Mouse (Mus musculus) Muller cell, postnatal 12 days (primary cell): ENCODE results near the gene Bdh1.
"Not testable (repeated sequence)": the region's sequence is repeated elsewhere in the genome, so short reads cannot be mapped to it uniquely, and the experiment has no call there.

Experiments
- DNase-seq: peaks from one replicate; pipeline ENCODE4 v3.0.0-alpha.2; 2015; ENCODE audit errors: inconsistent ontology term

The Bdh1 gene

DNA sequence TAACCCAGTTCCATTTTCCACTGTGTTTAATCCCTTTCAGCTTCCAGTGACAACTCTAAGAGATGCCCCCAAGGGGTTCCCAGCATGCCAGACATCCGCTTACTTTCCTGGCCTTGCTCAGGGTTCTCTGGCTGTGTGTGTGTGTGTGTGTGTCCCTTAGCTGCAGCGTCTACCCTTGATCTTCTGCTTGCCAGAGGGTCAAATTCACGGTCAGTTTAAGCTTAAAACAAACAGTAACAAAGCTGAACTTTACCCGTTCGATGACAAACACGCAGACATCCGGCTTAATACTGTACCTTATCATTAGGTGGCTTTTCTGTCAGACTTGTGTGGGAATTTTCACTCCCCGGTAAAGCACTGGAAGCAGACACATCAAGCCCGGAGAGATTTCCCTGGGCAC lies at the start of gene Bdh1:
Gene Bdh1, plus strand, starts transcription at position 281 of the 400 bp plus-strand sequence.
- no peak for DNase-seq

DNA sequence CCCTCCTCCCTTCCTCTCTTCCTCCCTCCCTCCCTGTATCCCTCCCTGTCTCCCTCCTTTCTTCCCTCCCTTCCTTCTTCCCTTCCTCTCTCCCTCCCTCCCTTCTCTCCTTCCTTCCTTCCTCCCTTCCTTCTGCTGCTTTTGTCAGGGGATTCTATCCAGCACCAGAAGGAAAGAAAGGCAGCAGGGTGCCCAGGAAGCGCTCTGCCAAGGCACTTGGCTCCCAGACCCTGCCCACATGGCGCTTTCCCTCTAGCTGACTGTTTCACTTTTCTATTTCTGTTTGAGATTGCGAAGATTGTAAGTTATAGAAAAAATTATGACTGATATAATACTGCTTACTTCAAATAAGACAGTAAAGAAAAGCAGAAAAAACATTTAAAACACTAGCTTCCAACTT lies 49.8 kb upstream of the Bdh1 start:
- DNase-seq = not testable (repeated sequence)

- not testable (repeated sequence) for DNase-seq
These were observed 46.0 kb upstream of the Bdh1 start for GRCm38 (mm10) chr16:31375877-31376582.

DNA sequence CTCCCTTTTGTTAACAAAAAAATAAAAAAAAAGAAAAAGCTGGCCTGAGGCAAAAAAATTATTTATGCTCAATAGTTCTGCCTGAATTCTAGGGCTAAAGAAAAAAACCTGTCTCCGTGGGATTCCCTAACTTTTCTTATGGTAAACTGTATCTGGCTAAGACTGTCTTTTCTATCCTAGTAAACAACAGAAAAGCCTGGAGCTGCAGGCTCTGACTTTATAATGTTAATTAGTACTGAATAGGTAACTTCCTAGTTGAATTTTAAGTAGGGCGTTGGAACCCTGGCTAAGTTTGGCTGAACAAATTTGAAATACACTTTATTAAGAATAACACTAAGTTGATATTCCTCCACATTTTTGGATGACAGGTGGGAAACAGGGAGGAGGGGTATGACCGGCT lies 33.8 kb upstream of the Bdh1 start:
- DNase-seq = not testable (repeated sequence)

- DNase-seq = no peak
These were observed 22.8 kb upstream of the Bdh1 start for GRCm38 (mm10) chr16:31399231-31399630.

DNA sequence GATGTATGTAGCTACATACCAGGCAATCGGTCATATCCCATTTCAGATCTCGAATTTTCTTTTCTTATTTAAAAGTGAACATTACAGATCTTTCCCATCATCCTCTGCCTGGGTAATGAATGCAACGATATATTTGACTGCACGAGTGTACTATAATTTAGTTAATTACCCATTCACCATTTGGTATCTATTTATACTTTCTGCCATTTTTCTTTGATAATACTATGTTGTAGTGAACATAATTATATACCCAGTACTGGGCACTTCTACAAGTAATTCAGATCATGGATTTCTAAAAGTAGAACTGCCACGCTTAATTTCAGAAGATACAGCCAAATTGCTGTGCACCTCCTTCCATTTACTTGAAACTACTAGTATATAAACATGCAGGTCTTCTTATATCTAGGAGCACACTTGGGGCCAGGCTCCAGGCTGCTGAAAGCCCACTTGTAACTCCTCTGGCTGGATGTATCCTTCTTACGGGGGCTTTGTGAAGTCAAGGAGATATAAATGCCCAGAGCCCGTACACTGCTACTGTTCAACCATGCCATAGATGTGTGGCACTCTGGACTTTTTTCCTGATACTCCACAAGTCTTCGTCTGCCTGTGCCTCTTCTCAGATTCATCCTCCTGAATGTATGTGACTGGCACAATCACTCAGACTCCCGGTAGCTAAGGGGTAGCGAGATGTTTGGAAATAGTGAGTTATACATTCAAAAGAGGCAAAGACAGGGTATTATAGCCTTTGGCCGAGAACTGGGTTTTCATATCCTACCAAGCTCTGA lies 21.0 kb upstream of the Bdh1 start:
- no peak for DNase-seq

DNA sequence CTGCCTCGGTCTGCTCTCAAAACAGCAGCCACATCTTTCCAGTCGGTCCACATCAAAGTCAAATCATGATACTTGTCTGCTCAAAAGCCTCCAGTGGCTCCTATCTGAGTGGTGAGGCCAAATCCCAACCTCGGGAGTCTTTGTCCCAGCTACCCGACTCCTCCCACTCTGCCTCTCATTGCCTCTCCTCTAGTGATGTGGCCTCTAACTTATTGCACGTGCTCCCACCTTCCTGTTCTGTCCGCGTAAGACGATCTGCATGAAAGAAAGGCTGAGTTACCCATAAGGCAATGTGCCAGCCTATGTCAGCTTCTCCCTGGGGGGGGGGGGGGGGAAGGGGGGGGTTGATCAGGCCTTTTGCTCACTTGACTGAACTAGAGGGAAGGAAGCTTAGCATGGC lies 20.0 kb upstream of the Bdh1 start:
- DNase-seq = no peak

GRCm38 (mm10) chr16:31403971-31404370 lies 18.1 kb upstream of the Bdh1 start:
- no peak for DNase-seq

DNA sequence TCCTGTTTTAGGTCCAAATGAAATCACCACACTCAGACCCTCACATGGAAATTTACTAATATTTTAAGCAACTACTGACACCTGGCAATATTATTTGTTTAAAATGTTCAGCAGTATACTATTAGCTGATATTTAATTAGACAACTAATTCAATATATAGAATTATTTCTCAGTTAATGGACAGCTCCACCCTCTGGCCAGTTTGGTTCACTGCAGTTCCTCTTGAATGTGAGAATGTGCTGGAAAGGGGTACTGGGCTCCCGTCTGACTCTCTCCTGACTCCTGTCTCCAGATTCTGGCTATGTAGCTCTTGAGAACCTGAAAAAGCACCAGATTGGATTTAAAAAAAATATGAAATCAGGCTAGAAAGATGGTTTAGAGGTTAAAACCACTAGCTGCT lies 17.0 kb upstream of the Bdh1 start:
- DNase-seq = no peak

DNA sequence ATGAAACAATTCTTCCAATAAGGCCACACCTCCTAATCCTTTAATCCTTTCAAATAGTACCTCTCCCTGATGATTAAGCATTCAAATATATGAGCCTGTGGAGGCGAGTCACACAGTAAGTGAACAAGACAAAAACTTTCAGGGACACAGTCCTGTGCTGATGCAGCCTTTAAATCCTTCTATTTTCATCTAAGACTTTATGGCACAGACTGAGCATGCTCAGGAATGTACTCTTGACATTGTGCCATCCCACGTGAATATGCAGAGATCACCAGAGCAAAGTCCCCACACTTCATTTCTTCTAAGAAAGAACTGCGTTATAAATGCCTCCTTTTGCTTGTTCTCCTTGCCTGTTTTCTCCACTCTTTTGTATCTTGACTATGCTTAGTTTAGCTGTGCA lies 14.2 kb upstream of the Bdh1 start:
- no peak for DNase-seq

GRCm38 (mm10) chr16:31410969-31411368 lies 11.1 kb upstream of the Bdh1 start:
- no peak for DNase-seq

- DNase-seq = no peak
These were observed 9.8 kb upstream of the Bdh1 start for GRCm38 (mm10) chr16:31412321-31412720.

GRCm38 (mm10) chr16:31413777-31414176 lies 8.3 kb upstream of the Bdh1 start:
- DNase-seq = no peak

DNA sequence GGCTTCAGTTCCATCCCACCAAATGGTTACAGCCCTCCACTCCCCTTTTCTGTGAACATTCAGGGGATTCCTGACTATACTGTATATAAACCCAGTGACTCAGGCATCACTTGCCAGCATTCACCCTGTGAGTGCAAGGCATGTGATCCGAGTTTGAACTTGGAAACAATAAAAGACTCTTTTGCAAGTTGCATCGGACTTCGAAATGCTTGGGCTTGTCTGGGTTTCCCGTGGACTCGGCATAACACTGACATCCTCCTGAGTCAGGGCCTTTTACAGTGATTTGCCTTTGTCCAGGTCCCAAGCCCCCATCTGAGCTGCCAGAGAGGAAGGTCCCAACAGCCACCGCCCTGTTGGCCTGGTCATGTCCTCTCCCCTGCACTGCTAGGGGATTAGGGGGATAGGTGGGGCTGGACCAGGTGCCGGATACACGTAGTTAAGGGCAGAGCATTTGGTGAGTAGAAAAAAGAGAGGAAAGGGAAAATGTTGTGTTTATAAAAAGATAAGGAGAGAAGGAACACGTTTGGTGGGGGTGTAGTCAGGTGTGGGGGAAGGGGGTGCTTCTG lies 6.1 kb upstream of the Bdh1 start:
- no peak for DNase-seq

- DNase-seq = no peak
These were observed 3.4 kb upstream of the Bdh1 start for GRCm38 (mm10) chr16:31418704-31419103.

- DNase-seq = no peak
These were observed 2.6 kb upstream of the Bdh1 start for GRCm38 (mm10) chr16:31419457-31419856.

DNA sequence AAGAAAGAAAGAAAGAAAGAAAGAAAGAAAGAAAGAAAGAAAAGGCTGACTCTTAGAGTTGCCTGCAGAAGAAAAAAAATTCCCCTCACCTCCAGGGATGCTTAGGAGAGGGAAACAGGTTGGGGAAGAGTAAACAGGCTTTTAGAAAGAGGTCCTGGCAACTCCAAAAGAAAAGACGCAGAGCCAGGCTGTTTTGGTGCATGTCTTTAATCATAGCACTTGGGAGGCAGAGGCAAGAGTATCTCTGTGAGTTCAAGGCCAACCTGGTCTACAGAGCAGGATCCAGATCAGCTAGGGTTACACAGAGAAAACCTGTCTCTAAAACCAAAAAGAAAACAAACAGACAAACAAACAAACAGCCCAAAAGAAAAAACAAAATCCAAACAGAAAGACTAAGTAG lies 642 bp downstream of the Bdh1 start:
- no peak for DNase-seq

- no peak for DNase-seq
These were observed 1.3 kb downstream of the Bdh1 start for GRCm38 (mm10) chr16:31423368-31423767.

GRCm38 (mm10) chr16:31424416-31425187 lies 2.5 kb downstream of the Bdh1 start:
- DNase-seq = no peak

DNA sequence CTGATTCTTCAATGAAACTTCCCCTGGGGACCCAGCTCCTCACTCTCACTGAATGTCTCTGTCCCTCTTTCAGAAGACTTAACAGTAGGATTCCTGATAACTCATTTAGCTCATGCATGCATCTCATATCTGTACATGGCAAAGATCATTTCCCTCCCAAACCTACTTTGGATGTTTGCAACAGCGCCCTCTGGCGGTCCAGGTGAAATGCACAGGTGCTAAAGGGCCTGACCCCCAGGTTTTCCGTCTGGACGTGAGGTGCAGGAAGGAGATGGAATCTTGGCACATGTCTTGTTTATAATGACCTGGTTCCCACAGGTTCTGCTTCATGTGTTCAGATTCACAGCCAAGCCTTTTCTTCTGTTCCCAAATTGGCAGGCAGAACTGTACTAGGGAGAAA lies 3.4 kb downstream of the Bdh1 start:
- DNase-seq = no peak

GRCm38 (mm10) chr16:31426496-31427126 lies 4.5 kb downstream of the Bdh1 start:
- DNase-seq = no peak

- DNase-seq = no peak
These were observed 6.2 kb downstream of the Bdh1 start for GRCm38 (mm10) chr16:31428335-31428674.
